Mouse (Mus musculus) left cerebral cortex, adult 8-10 months (tissue): ENCODE data around the gene Gm17416. TPM values are rescaled to one million over a fixed set of nuclear protein-coding genes. Genes with fewer than 3 reads are reported as not detected.

Source experiments
- DNase-seq, 2 experiments: peaks; one replicate each; pipeline ENCODE4 v3.0.0; 2022; ENCODE audit warnings: low spot score in 2 of 2
- total RNA-seq, 4 experiments: library from RNA; stranded (reverse); gene quantifications; 2 replicates each; pipeline ENCODE4 v1.2.4; 2022

The Gm17416 gene
- not detected for total RNA-seq

- no peak for DNase-seq
Observed at GRCm38 (mm10) chr2:152569038-152569437, at the start of gene Gm17416. Gene Gm17416 (plus strand): TSS chr2:152569338.

- no peak for DNase-seq
Observed at GRCm38 (mm10) chr2:152539944-152540710, 29.0 kb upstream of the Gm17416 start, which contains the start of gene Defb29. Gene Defb29 (minus strand): TSS chr2:152540098.

GRCm38 (mm10) chr2:152541979-152542378 lies 27.2 kb upstream of the Gm17416 start:
- no peak for DNase-seq

GRCm38 (mm10) chr2:152542897-152543296 lies 26.2 kb upstream of the Gm17416 start:
- DNase-seq, result no peak

- DNase-seq, result no peak
Observed at GRCm38 (mm10) chr2:152543478-152543877, 25.7 kb upstream of the Gm17416 start.

GRCm38 (mm10) chr2:152544691-152545090 lies 24.4 kb upstream of the Gm17416 start:
- DNase-seq, result peak; percentile 10 to 43

GRCm38 (mm10) chr2:152548124-152548523 lies 21.0 kb upstream of the Gm17416 start:
- DNase-seq, result no peak

GRCm38 (mm10) chr2:152553774-152554423 lies 15.2 kb upstream of the Gm17416 start:
- DNase-seq, result peak; percentile 20 to 46

- DNase-seq, result no peak
Observed at GRCm38 (mm10) chr2:152556655-152557054, 12.5 kb upstream of the Gm17416 start.

- DNase-seq, result no peak
Observed at GRCm38 (mm10) chr2:152569881-152570280, 743 bp downstream of the Gm17416 start.

- no peak for DNase-seq
Observed at GRCm38 (mm10) chr2:152570313-152570712, 1.2 kb downstream of the Gm17416 start.

- no peak for DNase-seq
Observed at GRCm38 (mm10) chr2:152572114-152572794, 3.1 kb downstream of the Gm17416 start, which contains the start of gene Defb21. Gene Defb21 (plus strand): TSS chr2:152572744.

GRCm38 (mm10) chr2:152573484-152573883 lies 4.3 kb downstream of the Gm17416 start:
- no peak for DNase-seq

- no peak for DNase-seq
Observed at GRCm38 (mm10) chr2:152580107-152580506, 11.0 kb downstream of the Gm17416 start, which contains the start of gene Defb19. Gene Defb19 (minus strand): TSS chr2:152580312.

GRCm38 (mm10) chr2:152580612-152581011 lies 11.5 kb downstream of the Gm17416 start:
- no peak for DNase-seq

GRCm38 (mm10) chr2:152586926-152587560 lies 17.9 kb downstream of the Gm17416 start:
- no peak for DNase-seq

- no peak for DNase-seq
Observed at GRCm38 (mm10) chr2:152588450-152588849, 19.3 kb downstream of the Gm17416 start.

- DNase-seq, result no peak
Observed at GRCm38 (mm10) chr2:152589021-152589420, 19.9 kb downstream of the Gm17416 start.

- DNase-seq, result no peak
Observed at GRCm38 (mm10) chr2:152599299-152599698, 30.2 kb downstream of the Gm17416 start, which contains the start of gene Defb45. Gene Defb45 (minus strand): TSS chr2:152599399.

- DNase-seq, result no peak
Observed at GRCm38 (mm10) chr2:152600076-152600475, 30.9 kb downstream of the Gm17416 start.

- DNase-seq, result no peak
Observed at GRCm38 (mm10) chr2:152601275-152601960, 32.3 kb downstream of the Gm17416 start.
